Mouse (Mus musculus) cerebellum, adult 11-12 months (tissue): Measurements from ENCODE around the gene Btbd19.

Experiments
- DNase-seq: peaks from one replicate; pipeline ENCODE4 v3.0.0; 2022

Gene Btbd19

GRCm38 (mm10) chr4:117125348-117125909 is at the start of gene Btbd19:
Gene Btbd19 (minus strand): TSS chr4:117125725.
- peak; percentile 60 for DNase-seq

GRCm38 (mm10) chr4:117169936-117170335 is 44.4 kb upstream of the Btbd19 start:
- DNase-seq, result no peak

GRCm38 (mm10) chr4:117161183-117161582 is 35.7 kb upstream of the Btbd19 start:
- DNase-seq, result no peak

- DNase-seq, result no peak
Observed at GRCm38 (mm10) chr4:117159666-117160065, 34.1 kb upstream of the Btbd19 start.

- DNase-seq, result no peak
Observed at GRCm38 (mm10) chr4:117156372-117156771, 30.8 kb upstream of the Btbd19 start.

- DNase-seq, result peak; percentile 87
Observed at GRCm38 (mm10) chr4:117155792-117156355, 30.3 kb upstream of the Btbd19 start, which contains the start of gene Rps8. Gene Rps8 (minus strand): TSS chr4:117156243.

- DNase-seq, result peak; percentile 50
Observed at GRCm38 (mm10) chr4:117155020-117155791, 29.7 kb upstream of the Btbd19 start.

- no peak for DNase-seq
Observed at GRCm38 (mm10) chr4:117152714-117153113, 27.2 kb upstream of the Btbd19 start.

GRCm38 (mm10) chr4:117151416-117151815 is 25.9 kb upstream of the Btbd19 start:
- no peak for DNase-seq

GRCm38 (mm10) chr4:117150212-117150733 is 24.7 kb upstream of the Btbd19 start:
- DNase-seq, result no peak

GRCm38 (mm10) chr4:117149291-117150211 is 24.0 kb upstream of the Btbd19 start:
- DNase-seq, result no peak

- DNase-seq, result no peak
Observed at GRCm38 (mm10) chr4:117148815-117149214, 23.3 kb upstream of the Btbd19 start.

- no peak for DNase-seq
Observed at GRCm38 (mm10) chr4:117148047-117148713, 22.7 kb upstream of the Btbd19 start.

GRCm38 (mm10) chr4:117146176-117146575 is 20.7 kb upstream of the Btbd19 start:
- peak; percentile 81 for DNase-seq

- no peak for DNase-seq
Observed at GRCm38 (mm10) chr4:117145248-117145647, 19.7 kb upstream of the Btbd19 start.

- DNase-seq, result no peak
Observed at GRCm38 (mm10) chr4:117143023-117143422, 17.5 kb upstream of the Btbd19 start.

- DNase-seq, result no peak
Observed at GRCm38 (mm10) chr4:117140613-117141012, 15.1 kb upstream of the Btbd19 start.

GRCm38 (mm10) chr4:117139217-117139612 is 13.7 kb upstream of the Btbd19 start:
- DNase-seq, result no peak

GRCm38 (mm10) chr4:117138295-117139216 is 13.0 kb upstream of the Btbd19 start:
- DNase-seq, result no peak

GRCm38 (mm10) chr4:117136034-117136433 is 10.5 kb upstream of the Btbd19 start:
- no peak for DNase-seq

GRCm38 (mm10) chr4:117134601-117134995 is 9.1 kb upstream of the Btbd19 start:
- DNase-seq, result no peak
